Mouse (Mus musculus) midbrain, embryonic 12.5 days (tissue): ENCODE results near the gene Chst11. TPM values are rescaled to one million over a fixed set of nuclear protein-coding genes. Genes with fewer than 3 reads are reported as not detected.

Experiments used
- ATAC-seq: fragments of 200-750 bp; cut with Nextera tagmentation; 2 replicates; pipeline ENCODE4 v1.8.0; 2017; ENCODE audit warnings: low read depth, moderate TSS enrichment, moderate library complexity; ENCODE audit not compliant: low FRiP score
- H3K27ac ChIP-seq: fragments of 300-500 bp; sonication (generic); replicated peaks from 2 replicates; pipeline ENCODE4 v1.5.1; 2016; ENCODE audit warnings: mild to moderate bottlenecking
- H3K27me3 ChIP-seq: fragments of 300-500 bp; sonication (generic); 2 replicates; pipeline ENCODE4 v1.6.1; 2016; ENCODE audit warnings: mild to moderate bottlenecking
- H3K36me3 ChIP-seq: fragments of 300-500 bp; sonication (generic); 2 replicates; pipeline ENCODE4 v1.6.1; 2016
- H3K4me1 ChIP-seq: fragments of 300-500 bp; sonication (generic); 2 replicates; pipeline ENCODE4 v1.6.1; 2016
- H3K4me2 ChIP-seq: fragments of 300-500 bp; sonication (generic); replicated peaks from 2 replicates; pipeline ENCODE4 v1.6.1; 2016; ENCODE audit warnings: mild to moderate bottlenecking, moderate library complexity
- H3K4me3 ChIP-seq: fragments of 300-500 bp; sonication (generic); 2 replicates; pipeline ENCODE4 v1.5.1; 2016; ENCODE audit warnings: mild to moderate bottlenecking
- H3K9ac ChIP-seq: fragments of 300-500 bp; sonication (generic); replicated peaks from 2 replicates; pipeline ENCODE4 v1.6.1; 2016; ENCODE audit warnings: mild to moderate bottlenecking, moderate library complexity
- H3K9me3 ChIP-seq: fragments of 300-500 bp; sonication (generic); 2 replicates; pipeline ENCODE4 v1.6.1; 2016; ENCODE audit warnings: mild to moderate bottlenecking
- WGBS: fragments of 180-500 bp; shearing (Covaris S2); methylation state at CpG from one replicate; pipeline ENCODE4 v1.1.7; 2016; 5-methylcytosine and 5-hydroxymethylcytosine counted together
- polyA plus RNA-seq: library from polyadenylated mRNA; unstranded; fragments of >200 nt; fragmentation: Nextera tagmentation; extraction: Ambion mirVana; gene quantifications from 2 replicates; pipeline ENCODE4 v1.2.1, GENCODE M21; 2016

The Chst11 gene
- polyA plus RNA-seq, 1 experiment from 2014 or later = 2.3 TPM

GRCm38 (mm10) chr10:83137103-83137502 lies 151.8 kb downstream of the Chst11 start:
- 81% methylated on average over 7 of the region's 7 CpGs for WGBS
- H3K27me3 ChIP-seq = peaks cover 29% of the 10 kb centered on the region
- H3K9me3 ChIP-seq = no peaks in the 10 kb centered on the region
- ATAC-seq = no peak
- H3K27ac ChIP-seq = no peak overlapping the region
- no peak overlapping the region for H3K4me2 ChIP-seq
- H3K9ac ChIP-seq = no peak overlapping the region; the same call in 1 of the 2 replicates
- H3K4me3 ChIP-seq = no peak overlapping the region
- H3K36me3 ChIP-seq = no peaks in the 10 kb centered on the region
- peaks cover 34% of the 10 kb centered on the region for H3K4me1 ChIP-seq

GRCm38 (mm10) chr10:83139276-83139675 lies 154.0 kb downstream of the Chst11 start:
- H3K27ac ChIP-seq = no peak overlapping the region
- no peak overlapping the region for H3K4me2 ChIP-seq
- no peak overlapping the region for H3K9ac ChIP-seq
- H3K4me1 ChIP-seq = peaks cover 25% of the 10 kb centered on the region
- 93% methylated on average over 7 of the region's 7 CpGs for WGBS
- ATAC-seq = no peak
- peaks cover 13% of the 10 kb centered on the region for H3K27me3 ChIP-seq
- H3K4me3 ChIP-seq = no peak overlapping the region
- H3K9me3 ChIP-seq = no peaks in the 10 kb centered on the region
- no peaks in the 10 kb centered on the region for H3K36me3 ChIP-seq

- H3K4me1 ChIP-seq = peaks cover 15% of the 10 kb centered on the region
- ATAC-seq = no peak
- peaks cover 16% of the 10 kb centered on the region for H3K27me3 ChIP-seq
- H3K27ac ChIP-seq = no peak overlapping the region
- H3K4me3 ChIP-seq = no peak overlapping the region
- WGBS = 76% methylated on average over 16 of the region's 16 CpGs
- H3K4me2 ChIP-seq = no peak overlapping the region
- H3K9me3 ChIP-seq = no peaks in the 10 kb centered on the region
- no peaks in the 10 kb centered on the region for H3K36me3 ChIP-seq
- H3K9ac ChIP-seq = no peak overlapping the region
Measured at GRCm38 (mm10) chr10:83140258-83140936, 155.1 kb downstream of the Chst11 start.

GRCm38 (mm10) chr10:83141434-83141833 lies 156.1 kb downstream of the Chst11 start:
- H3K27ac ChIP-seq = no peak overlapping the region
- no peak overlapping the region for H3K4me3 ChIP-seq
- no peak overlapping the region for H3K4me2 ChIP-seq
- H3K9ac ChIP-seq = no peak overlapping the region
- H3K4me1 ChIP-seq = peaks cover 24% of the 10 kb centered on the region
- ATAC-seq = no peak
- H3K36me3 ChIP-seq = no peaks in the 10 kb centered on the region
- H3K27me3 ChIP-seq = peaks cover 15% of the 10 kb centered on the region
- H3K9me3 ChIP-seq = no peaks in the 10 kb centered on the region
- 97% methylated on average over 5 of the region's 5 CpGs for WGBS

- Histone ChIP-seq H3K36me3 (no peaks in the 10 kb centered on the region), H3K9ac (no peak overlapping the region), H3K27ac (no peak overlapping the region), H3K4me3 (no peak overlapping the region), H3K27me3 (peaks cover 3% of the 10 kb centered on the region; the same call in 1 of the 2 replicates), H3K4me2 (no peak overlapping the region), H3K4me1 (peaks cover 23% of the 10 kb centered on the region), H3K9me3 (no peaks in the 10 kb centered on the region)
- ATAC-seq = no peak
- WGBS = 92% methylated on average over 10 of the region's 10 CpGs
Measured at GRCm38 (mm10) chr10:83143049-83143448, 157.8 kb downstream of the Chst11 start.

GRCm38 (mm10) chr10:83145836-83146235 lies 160.5 kb downstream of the Chst11 start:
- H3K9ac ChIP-seq = no peak overlapping the region
- H3K4me3 ChIP-seq = no peak overlapping the region
- no peaks in the 10 kb centered on the region for H3K9me3 ChIP-seq
- H3K36me3 ChIP-seq = no peaks in the 10 kb centered on the region
- peaks cover 3% of the 10 kb centered on the region; the same call in 1 of the 2 replicates for H3K27me3 ChIP-seq
- peaks cover 20% of the 10 kb centered on the region for H3K4me1 ChIP-seq
- no peak overlapping the region for H3K27ac ChIP-seq
- 48% methylated on average over 14 of the region's 14 CpGs for WGBS
- no peak for ATAC-seq
- H3K4me2 ChIP-seq = no peak overlapping the region

- H3K4me3 ChIP-seq = no peak overlapping the region
- H3K36me3 ChIP-seq = no peaks in the 10 kb centered on the region
- peaks cover 3% of the 10 kb centered on the region; the same call in 1 of the 2 replicates for H3K27me3 ChIP-seq
- no peak overlapping the region for H3K4me2 ChIP-seq
- no peak for ATAC-seq
- H3K4me1 ChIP-seq = peaks cover 19% of the 10 kb centered on the region
- no peaks in the 10 kb centered on the region for H3K9me3 ChIP-seq
- WGBS = 74% methylated on average over 12 of the region's 12 CpGs
- no peak overlapping the region for H3K27ac ChIP-seq
- H3K9ac ChIP-seq = no peak overlapping the region
Measured at GRCm38 (mm10) chr10:83149342-83150178, 164.3 kb downstream of the Chst11 start.

GRCm38 (mm10) chr10:83150587-83150986 lies 165.3 kb downstream of the Chst11 start:
- H3K27me3 ChIP-seq = no peaks in the 10 kb centered on the region
- H3K4me3 ChIP-seq = no peak overlapping the region
- no peak overlapping the region for H3K9ac ChIP-seq
- no peaks in the 10 kb centered on the region for H3K36me3 ChIP-seq
- WGBS = 93% methylated on average over 7 of the region's 7 CpGs
- no peaks in the 10 kb centered on the region for H3K9me3 ChIP-seq
- no peak overlapping the region for H3K27ac ChIP-seq
- H3K4me1 ChIP-seq = peaks cover 18% of the 10 kb centered on the region
- H3K4me2 ChIP-seq = no peak overlapping the region
- no peak for ATAC-seq

GRCm38 (mm10) chr10:83151362-83151761 lies 166.1 kb downstream of the Chst11 start:
- Histone ChIP-seq H3K4me3 (no peak overlapping the region), H3K9me3 (no peaks in the 10 kb centered on the region), H3K27me3 (no peaks in the 10 kb centered on the region), H3K4me2 (no peak overlapping the region), H3K27ac (no peak overlapping the region), H3K4me1 (peaks cover 10% of the 10 kb centered on the region), H3K9ac (no peak overlapping the region), H3K36me3 (no peaks in the 10 kb centered on the region)
- WGBS = 86% methylated on average over 6 of the region's 6 CpGs
- ATAC-seq = no peak

GRCm38 (mm10) chr10:83151896-83152685 lies 166.8 kb downstream of the Chst11 start:
- WGBS = 75% methylated on average over 16 of the region's 16 CpGs
- no peak for ATAC-seq

GRCm38 (mm10) chr10:83152723-83153122 lies 167.4 kb downstream of the Chst11 start:
- Histone ChIP-seq H3K36me3 (no peaks in the 10 kb centered on the region), H3K4me3 (no peak overlapping the region), H3K27ac (no peak overlapping the region), H3K4me2 (no peak overlapping the region), H3K9me3 (no peaks in the 10 kb centered on the region), H3K4me1 (peaks cover 8% of the 10 kb centered on the region), H3K9ac (no peak overlapping the region), H3K27me3 (no peaks in the 10 kb centered on the region)
- 90% methylated on average over 1 of the region's 1 CpGs for WGBS
- ATAC-seq = no peak

More at GRCm38 (mm10) chr10:83151896-83152685, 166.8 kb downstream of the Chst11 start:
- no peaks in the 10 kb centered on the region for H3K9me3 ChIP-seq
- peaks cover 8% of the 10 kb centered on the region for H3K4me1 ChIP-seq
- H3K4me2 ChIP-seq = no peak overlapping the region
- H3K9ac ChIP-seq = no peak overlapping the region
- no peaks in the 10 kb centered on the region for H3K36me3 ChIP-seq
- no peaks in the 10 kb centered on the region for H3K27me3 ChIP-seq
- no peak overlapping the region for H3K4me3 ChIP-seq
- no peak overlapping the region for H3K27ac ChIP-seq

GRCm38 (mm10) chr10:83153374-83153773 lies 168.1 kb downstream of the Chst11 start:
- no peaks in the 10 kb centered on the region for H3K27me3 ChIP-seq
- no peak for ATAC-seq

More at GRCm38 (mm10) chr10:83153374-83153773, 168.1 kb downstream of the Chst11 start:
- H3K4me3 ChIP-seq = no peak overlapping the region
- no peaks in the 10 kb centered on the region for H3K36me3 ChIP-seq
- 92% methylated on average over 5 of the region's 5 CpGs for WGBS
- H3K4me1 ChIP-seq = peaks cover 14% of the 10 kb centered on the region
- H3K9ac ChIP-seq = no peak overlapping the region
- no peak overlapping the region for H3K27ac ChIP-seq
- no peaks in the 10 kb centered on the region for H3K9me3 ChIP-seq
- H3K4me2 ChIP-seq = no peak overlapping the region
